Mouse (Mus musculus): ENCODE data around the gene Cacna1s. TPM values are rescaled to one million over a fixed set of nuclear protein-coding genes. Genes with fewer than 3 reads are reported as not detected.

Cacna1s gene
- polyA plus RNA-seq, 1 experiment from 2014 or later = 5.2 TPM

GRCm38 (mm10) chr1:136094807-136095206, 42.3 kb downstream of the Cacna1s start:
- H3K36me3 ChIP-seq = no peaks in the 10 kb centered on the region
- no peak for ATAC-seq (ENCODE audit: insufficient number of reproducible peaks, low FRiP score, low TSS enrichment, low read depth)
- WGBS = 76% methylated on average over 5 of the region's 5 CpGs
- H3K27ac ChIP-seq = no peak overlapping the region
- no peaks in the 10 kb centered on the region for H3K4me1 ChIP-seq
- H3K9ac ChIP-seq = no peak overlapping the region
- H3K4me3 ChIP-seq = no peak overlapping the region
- H3K27me3 ChIP-seq = no peaks in the 10 kb centered on the region
- H3K4me2 ChIP-seq = no peak overlapping the region
- H3K9me3 ChIP-seq = no peaks in the 10 kb centered on the region

GRCm38 (mm10) chr1:136102094-136102493, 49.5 kb downstream of the Cacna1s start:
- ATAC-seq (ENCODE audit: insufficient number of reproducible peaks, low FRiP score, low TSS enrichment, low read depth) = no peak

GRCm38 (mm10) chr1:136102551-136102950, 50.0 kb downstream of the Cacna1s start:
- Histone ChIP-seq H3K27me3 (no peaks in the 10 kb centered on the region), H3K4me1 (0 out of 2 replicates have a peak, but pooled peaks cover 3% of the 10 kb centered on the region), H3K27ac (no peak overlapping the region), H3K4me2 (no peak overlapping the region), H3K36me3 (no peaks in the 10 kb centered on the region), H3K9me3 (no peaks in the 10 kb centered on the region), H3K9ac (no peak overlapping the region), H3K4me3 (no peak overlapping the region)
- no peak for ATAC-seq (ENCODE audit: insufficient number of reproducible peaks, low FRiP score, low TSS enrichment, low read depth)
- WGBS = 65% methylated on average over 3 of the region's 3 CpGs

More at GRCm38 (mm10) chr1:136102094-136102493, 49.5 kb downstream of the Cacna1s start:
- no peaks in the 10 kb centered on the region for H3K9me3 ChIP-seq
- 69% methylated on average over 4 of the region's 4 CpGs for WGBS
- no peaks in the 10 kb centered on the region for H3K27me3 ChIP-seq
- no peak overlapping the region for H3K27ac ChIP-seq
- H3K9ac ChIP-seq = no peak overlapping the region
- no peak overlapping the region for H3K4me2 ChIP-seq
- no peaks in the 10 kb centered on the region for H3K36me3 ChIP-seq
- H3K4me1 ChIP-seq = 0 out of 2 replicates have a peak, but pooled peaks cover 3% of the 10 kb centered on the region
- H3K4me3 ChIP-seq = no peak overlapping the region

GRCm38 (mm10) chr1:136102981-136103380, 50.4 kb downstream of the Cacna1s start:
- Histone ChIP-seq H3K9ac (no peak overlapping the region), H3K9me3 (no peaks in the 10 kb centered on the region), H3K4me3 (no peak overlapping the region), H3K4me2 (no peak overlapping the region), H3K27ac (no peak overlapping the region), H3K36me3 (no peaks in the 10 kb centered on the region), H3K4me1 (0 out of 2 replicates have a peak, but pooled peaks cover 3% of the 10 kb centered on the region), H3K27me3 (no peaks in the 10 kb centered on the region)
- WGBS = 68% methylated on average over 2 of the region's 2 CpGs
- ATAC-seq (ENCODE audit: insufficient number of reproducible peaks, low FRiP score, low TSS enrichment, low read depth) = no peak

GRCm38 (mm10) chr1:136103696-136104095, 51.1 kb downstream of the Cacna1s start:
- Histone ChIP-seq H3K27ac (no peak overlapping the region), H3K9me3 (no peaks in the 10 kb centered on the region), H3K9ac (no peak overlapping the region), H3K36me3 (no peaks in the 10 kb centered on the region), H3K27me3 (no peaks in the 10 kb centered on the region), H3K4me1 (0 out of 2 replicates have a peak, but pooled peaks cover 3% of the 10 kb centered on the region), H3K4me3 (no peak overlapping the region), H3K4me2 (no peak overlapping the region)
- ATAC-seq (ENCODE audit: insufficient number of reproducible peaks, low FRiP score, low TSS enrichment, low read depth) = no peak
- 79% methylated on average over 7 of the region's 7 CpGs for WGBS

GRCm38 (mm10) chr1:136104741-136105140, 52.2 kb downstream of the Cacna1s start:
- Histone ChIP-seq H3K9ac (no peak overlapping the region), H3K9me3 (no peaks in the 10 kb centered on the region), H3K4me2 (no peak overlapping the region), H3K27me3 (no peaks in the 10 kb centered on the region), H3K4me3 (no peak overlapping the region), H3K36me3 (no peaks in the 10 kb centered on the region), H3K4me1 (0 out of 2 replicates have a peak, but pooled peaks cover 3% of the 10 kb centered on the region), H3K27ac (no peak overlapping the region)
- ATAC-seq (ENCODE audit: insufficient number of reproducible peaks, low FRiP score, low TSS enrichment, low read depth) = no peak
- 25% methylated on average over 4 of the region's 4 CpGs for WGBS

- 80% methylated on average over 2 of the region's 2 CpGs for WGBS
- Histone ChIP-seq H3K9me3 (no peaks in the 10 kb centered on the region), H3K4me3 (no peak overlapping the region), H3K4me2 (no peak overlapping the region), H3K36me3 (no peaks in the 10 kb centered on the region), H3K27me3 (no peaks in the 10 kb centered on the region), H3K9ac (no peak overlapping the region), H3K27ac (no peak overlapping the region), H3K4me1 (no peaks in the 10 kb centered on the region)
- no peak for ATAC-seq (ENCODE audit: insufficient number of reproducible peaks, low FRiP score, low TSS enrichment, low read depth)
These were observed 56.9 kb downstream of the Cacna1s start for GRCm38 (mm10) chr1:136109464-136109863.

GRCm38 (mm10) chr1:136116183-136116582, 63.6 kb downstream of the Cacna1s start:
- ATAC-seq (ENCODE audit: insufficient number of reproducible peaks, low FRiP score, low TSS enrichment, low read depth) = no peak
- peaks cover 24% of the 10 kb centered on the region for H3K4me1 ChIP-seq
- H3K4me3 ChIP-seq = no peak overlapping the region
- no peak overlapping the region for H3K9ac ChIP-seq
- no peaks in the 10 kb centered on the region for H3K9me3 ChIP-seq
- 31% methylated on average over 3 of the region's 3 CpGs for WGBS
- H3K27me3 ChIP-seq = no peaks in the 10 kb centered on the region
- no peak overlapping the region for H3K27ac ChIP-seq
- no peak overlapping the region for H3K4me2 ChIP-seq
- no peaks in the 10 kb centered on the region for H3K36me3 ChIP-seq

- no peak overlapping the region for H3K9ac ChIP-seq
- WGBS = 83% methylated on average over 9 of the region's 9 CpGs
- H3K4me3 ChIP-seq = no peak overlapping the region
- H3K4me1 ChIP-seq = peaks cover 25% of the 10 kb centered on the region
- H3K4me2 ChIP-seq = no peak overlapping the region
- H3K27ac ChIP-seq = no peak overlapping the region
- ATAC-seq (ENCODE audit: insufficient number of reproducible peaks, low FRiP score, low TSS enrichment, low read depth) = no peak
- no peaks in the 10 kb centered on the region for H3K36me3 ChIP-seq
- no peaks in the 10 kb centered on the region for H3K27me3 ChIP-seq
- H3K9me3 ChIP-seq = no peaks in the 10 kb centered on the region
These were observed 64.5 kb downstream of the Cacna1s start for GRCm38 (mm10) chr1:136117069-136117468.

GRCm38 (mm10) chr1:136118875-136119274, 66.3 kb downstream of the Cacna1s start:
- H3K27me3 ChIP-seq = no peaks in the 10 kb centered on the region
- ATAC-seq (ENCODE audit: insufficient number of reproducible peaks, low FRiP score, low TSS enrichment, low read depth) = no peak
- H3K27ac ChIP-seq = 0 out of 2 replicates have a peak overlapping the region, but pooled peaks have one; percentile 5
- H3K4me2 ChIP-seq = no peak overlapping the region
- H3K4me3 ChIP-seq = no peak overlapping the region
- peaks cover 25% of the 10 kb centered on the region for H3K4me1 ChIP-seq
- H3K9me3 ChIP-seq = no peaks in the 10 kb centered on the region
- WGBS = 11% methylated on average over 8 of the region's 8 CpGs
- no peak overlapping the region for H3K9ac ChIP-seq
- H3K36me3 ChIP-seq = no peaks in the 10 kb centered on the region

- H3K4me3 ChIP-seq = no peak overlapping the region
These were observed 67.2 kb downstream of the Cacna1s start for GRCm38 (mm10) chr1:136119571-136120262.

GRCm38 (mm10) chr1:136120263-136120603, 67.7 kb downstream of the Cacna1s start:
- Histone ChIP-seq H3K27ac (no peak overlapping the region), H3K27me3 (no peaks in the 10 kb centered on the region), H3K36me3 (no peaks in the 10 kb centered on the region), H3K4me1 (peaks cover 25% of the 10 kb centered on the region), H3K9me3 (no peaks in the 10 kb centered on the region), H3K9ac (no peak overlapping the region), H3K4me2 (no peak overlapping the region), H3K4me3 (no peak overlapping the region)
- no peak for ATAC-seq (ENCODE audit: insufficient number of reproducible peaks, low FRiP score, low TSS enrichment, low read depth)
- 65% methylated on average over 1 of the region's 1 CpGs for WGBS

More at GRCm38 (mm10) chr1:136119571-136120262, 67.2 kb downstream of the Cacna1s start:
- Histone ChIP-seq H3K9ac (no peak overlapping the region), H3K4me1 (peaks cover 25% of the 10 kb centered on the region), H3K27ac (no peak overlapping the region), H3K27me3 (no peaks in the 10 kb centered on the region), H3K36me3 (no peaks in the 10 kb centered on the region), H3K9me3 (no peaks in the 10 kb centered on the region), H3K4me2 (no peak overlapping the region)
- no peak for ATAC-seq (ENCODE audit: insufficient number of reproducible peaks, low FRiP score, low TSS enrichment, low read depth)
- 71% methylated on average over 7 of the region's 7 CpGs for WGBS
